Comparison of ENCODE assay signal across 8 mouse cellular contexts in the genomic region with DNA sequence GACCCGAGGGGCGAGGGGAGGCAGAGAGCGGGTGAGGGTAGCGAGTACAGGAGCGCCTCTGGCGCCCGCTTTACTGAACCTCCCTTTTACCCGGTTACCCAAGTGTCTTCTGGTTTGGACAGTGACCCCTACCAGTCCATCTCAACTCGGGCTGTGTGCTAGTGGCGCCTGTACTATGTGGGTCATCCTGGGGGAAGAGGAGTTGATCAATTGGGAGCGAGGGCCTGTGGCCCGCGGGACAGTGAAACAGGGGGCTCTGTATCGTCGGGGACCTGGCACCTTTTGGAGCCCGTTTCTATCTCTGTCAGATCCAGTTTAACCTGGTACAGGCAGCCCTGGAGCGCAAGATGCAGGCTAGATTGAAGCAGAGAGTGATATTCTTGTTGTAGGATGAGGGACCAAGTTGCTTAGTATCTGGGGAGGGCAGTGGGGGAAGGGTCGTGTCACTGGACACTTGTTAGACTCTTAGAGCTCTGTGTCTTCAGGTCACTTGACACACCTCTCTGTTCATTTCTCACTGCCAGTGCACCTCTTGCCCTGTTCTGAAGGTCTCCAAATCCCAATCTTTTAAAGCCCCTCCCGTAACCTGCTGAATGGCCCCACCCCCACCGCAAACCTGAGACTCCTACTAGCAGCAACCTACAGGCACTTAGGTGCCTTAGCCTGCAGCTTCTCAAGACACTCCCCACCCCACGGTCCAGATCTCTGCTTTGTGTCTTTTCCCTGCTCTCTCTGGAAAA. TPM values are rescaled to one million over a fixed set of nuclear protein-coding genes. Genes with fewer than 3 reads are reported as not detected.
DNase-seq lines count a peak whose midpoint lies in the region; ATAC-seq and TF ChIP-seq lines count a peak whose summit lies in the region.

No protein-coding gene starts in this region.

- H3K27ac ChIP-seq in heart, embryonic 13.5 days (replicated peaks) = no peak overlapping the region
- H3K27ac ChIP-seq in ES-Bruce4 (ENCODE audit: insufficient read depth, low read length) = no peak overlapping the region
- H3K27ac ChIP-seq in intestine, embryonic 16.5 days (ENCODE audit: low read length) = no peak overlapping the region
- no peak overlapping the region for H3K27ac ChIP-seq in midbrain, embryonic 16.5 days (ENCODE audit: low read length)

- peaks cover 30% of the 10 kb centered on the region for H3K27me3 ChIP-seq in heart, embryonic 13.5 days (replicated peaks)
- H3K27me3 ChIP-seq in ES-Bruce4 (ENCODE audit: control insufficient read depth, insufficient read depth, low read length, poor library complexity, severe bottlenecking) = peaks cover 5% of the 10 kb centered on the region
- H3K27me3 ChIP-seq in intestine, embryonic 16.5 days (replicated peaks; ENCODE audit: control insufficient read depth, insufficient read depth, low read length) = peaks cover 18% of the 10 kb centered on the region; the same call in 1 of the 2 replicates
- peaks cover 4% of the 10 kb centered on the region for H3K27me3 ChIP-seq in midbrain, embryonic 16.5 days (ENCODE audit: control insufficient read depth, insufficient read depth, low read depth, low read length)

- H3K4me2 ChIP-seq in heart, embryonic 13.5 days = peak overlapping the region; percentile 77
- peak overlapping the region; percentile 76 for H3K4me2 ChIP-seq in intestine, embryonic 16.5 days (ENCODE audit: low read depth, low read length)
- H3K4me2 ChIP-seq in midbrain, embryonic 16.5 days (ENCODE audit: low read length) = peak overlapping the region; percentile 69

- ATAC-seq in heart, embryonic 13.5 days (ENCODE audit: extremely low read depth, insufficient number of reproducible peaks, low FRiP score, low TSS enrichment) = no peak
- ATAC-seq in intestine, embryonic 16.5 days = peak; percentile 64; the same call in 1 of the 2 replicates
- ATAC-seq in midbrain, embryonic 16.5 days = peak; percentile 83

- H3K9ac ChIP-seq in heart, embryonic 13.5 days = peak overlapping the region; percentile 71
- peak overlapping the region; percentile 46; the same call in 1 of the 2 replicates for H3K9ac ChIP-seq in ES-Bruce4 (ENCODE audit: low read depth, poor library complexity, severe bottlenecking)
- peak overlapping the region; percentile 37; the same call in 1 of the 2 replicates for H3K9ac ChIP-seq in intestine, embryonic 16.5 days (ENCODE audit: low read depth, low read length)
- peak overlapping the region; percentile 64 for H3K9ac ChIP-seq in midbrain, embryonic 16.5 days (ENCODE audit: low read depth, low read length)

- peak overlapping the region; percentile 59 for H3K4me3 ChIP-seq in heart, embryonic 13.5 days
- peak overlapping the region; percentile 48 for H3K4me3 ChIP-seq in ES-Bruce4 (ENCODE audit: low read depth, low read length)
- peak overlapping the region; percentile 46 for H3K4me3 ChIP-seq in intestine, embryonic 16.5 days (ENCODE audit: low read length)
- H3K4me3 ChIP-seq in midbrain, embryonic 16.5 days (ENCODE audit: low read depth, low read length) = peak overlapping the region; percentile 45

- no peaks in the 10 kb centered on the region for H3K36me3 ChIP-seq in heart, embryonic 13.5 days
- no peaks in the 10 kb centered on the region for H3K36me3 ChIP-seq in ES-Bruce4 (ENCODE audit: control insufficient read depth, insufficient read depth, low read length, poor library complexity, severe bottlenecking)
- no peaks in the 10 kb centered on the region for H3K36me3 ChIP-seq in intestine, embryonic 16.5 days (ENCODE audit: control insufficient read depth, insufficient read depth, low read length)
- no peaks in the 10 kb centered on the region for H3K36me3 ChIP-seq in midbrain, embryonic 16.5 days (ENCODE audit: control insufficient read depth, insufficient read depth, low read length)

- no peaks in the 10 kb centered on the region for H3K9me3 ChIP-seq in heart, embryonic 13.5 days
- no peaks in the 10 kb centered on the region for H3K9me3 ChIP-seq in ES-Bruce4 (replicated peaks; ENCODE audit: control insufficient read depth, insufficient read depth, low read length, poor library complexity, severe bottlenecking)
- H3K9me3 ChIP-seq in intestine, embryonic 16.5 days (ENCODE audit: control insufficient read depth, low read length) = no peaks in the 10 kb centered on the region
- H3K9me3 ChIP-seq in midbrain, embryonic 16.5 days (replicated peaks; ENCODE audit: control insufficient read depth, low read length, poor library complexity, severe bottlenecking) = no peaks in the 10 kb centered on the region

- no peak for TF ChIP-seq EP300 in ES-Bruce4 (IDR thresholded peaks at IDR 0.05; ENCODE audit: insufficient read depth, low read depth, low read length)

- TF ChIP-seq CTCF in ES-Bruce4 (IDR thresholded peaks at IDR 0.05; ENCODE audit: low read depth, low read length) = no peak

- H3K4me1 ChIP-seq in heart, embryonic 13.5 days = no peaks in the 10 kb centered on the region
- H3K4me1 ChIP-seq in ES-Bruce4 (ENCODE audit: control insufficient read depth, insufficient read depth, low read length) = no peaks in the 10 kb centered on the region
- H3K4me1 ChIP-seq in intestine, embryonic 16.5 days (ENCODE audit: control insufficient read depth, insufficient read depth, low read length) = no peaks in the 10 kb centered on the region
- H3K4me1 ChIP-seq in midbrain, embryonic 16.5 days (ENCODE audit: control insufficient read depth, insufficient read depth, low read length) = no peaks in the 10 kb centered on the region

- intact Hi-C loops in heart, postnatal 10 days (cut with DNase I) = no loop called here

- 6% methylated on average over 21 of the region's 21 CpGs for WGBS in heart, embryonic 13.5 days
- WGBS in intestine, embryonic 16.5 days = 18% methylated on average over 21 of the region's 21 CpGs
- WGBS in midbrain, embryonic 16.5 days = 23% methylated on average over 18 of the region's 21 CpGs

- DNase-seq in heart, postnatal 10 days = no peak
- DNase-seq in embryo, embryonic 9.5 days (ENCODE audit: extremely low spot score) = peak; percentile 0
- no peak for DNase-seq in thymus, postnatal 36 days
- no peak for DNase-seq in MN1 (ENCODE audit: low spot score)

- TF ChIP-seq POLR2A in ES-Bruce4 (IDR thresholded peaks at IDR 0.05; ENCODE audit: insufficient read depth, low read length) = no peak

RNA-seq across cellular contexts. Expression of gene Rtl4, which starts 0.6 kb away (rescaled TPM):
- 0.40 and 0.98 TPM in 2 replicates for polyA plus RNA-seq in heart, embryonic 13.5 days (2015; fragmentation: Nextera tagmentation; extraction: Ambion mirVana)
- not detected for total RNA-seq in heart, postnatal 10 days (2021)
- polyA plus RNA-seq in ES-Bruce4 (2011; ENCODE audit: insufficient read depth, insufficient read length, low read depth, missing spikeins) = not detected in 2 replicates
- polyA plus RNA-seq in intestine, embryonic 16.5 days (2015; fragmentation: Nextera tagmentation; extraction: Ambion mirVana) = 0.28 and 0.37 TPM in 2 replicates
- 0.91 and 1.2 TPM in 2 replicates for polyA plus RNA-seq in midbrain, embryonic 16.5 days (2015; fragmentation: Nextera tagmentation; extraction: Ambion mirVana)

RNA-seq across cellular contexts. Expression of gene Trpc5, which starts 1.3 kb away (rescaled TPM):
- polyA plus RNA-seq in heart, embryonic 13.5 days (2015; fragmentation: Nextera tagmentation; extraction: Ambion mirVana) = 0.15 and 0.17 TPM in 2 replicates
- not detected for total RNA-seq in heart, postnatal 10 days (2021)
- not detected in 2 replicates for polyA plus RNA-seq in ES-Bruce4 (2011; ENCODE audit: insufficient read depth, insufficient read length, low read depth, missing spikeins)
- 0.06 and 0.10 TPM in 2 replicates for polyA plus RNA-seq in intestine, embryonic 16.5 days (2015; fragmentation: Nextera tagmentation; extraction: Ambion mirVana)
- 2.6 and 3.4 TPM in 2 replicates for polyA plus RNA-seq in midbrain, embryonic 16.5 days (2015; fragmentation: Nextera tagmentation; extraction: Ambion mirVana)
